Mouse (Mus musculus) cerebellum, postnatal 25 days (tissue): ENCODE data around the gene Vmn2r34.
"Not testable (repeated sequence)": the region's sequence is repeated elsewhere in the genome, so short reads cannot be mapped to it uniquely, and the experiment has no call there.

Experiments
- DNase-seq, 2 experiments: peaks; one replicate each; pipeline ENCODE4 v3.0.0; 2021; ENCODE audit warnings: mixed read lengths in 2 of 2

Gene Vmn2r34

GRCm38 (mm10) chr7:7689413-7689812 is at the start of gene Vmn2r34:
Vmn2r34 (minus strand) TSS chr7:7689513.
- not testable (repeated sequence) for DNase-seq

- DNase-seq, result peak in 1 of 2 experiments; percentile 0
Observed at GRCm38 (mm10) chr7:7674032-7674431, 15.3 kb downstream of the Vmn2r34 start.
